Mouse (Mus musculus): ENCODE measurements at regions not wholly inside any gene's neighbourhood (a gene's known extent, or its start where the extent isn't known, plus 50 kb on each side); places are given as distances from the start of the nearest gene placed in this dataset.

DNA sequence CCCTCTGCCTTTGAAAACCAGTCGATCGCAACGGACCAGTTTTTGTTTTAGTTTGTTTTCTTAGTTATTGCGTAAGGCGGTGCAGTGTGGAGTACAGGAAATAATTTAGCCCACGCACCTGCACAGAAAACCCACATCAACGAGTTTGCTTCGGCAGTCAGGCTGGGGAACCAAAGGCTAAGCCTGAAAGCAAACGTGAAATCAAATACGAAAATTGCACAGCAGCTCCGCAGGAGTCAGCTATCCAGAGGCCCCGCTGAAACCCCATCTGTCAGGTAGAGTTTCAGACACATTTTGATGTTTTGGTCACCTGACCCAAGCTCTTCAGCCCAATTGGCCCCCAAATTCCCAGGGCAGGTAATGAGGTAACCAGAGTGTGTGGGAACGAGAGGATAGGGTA lies 435.6 kb upstream of the Atp11b start:
- DNase-seq (ENCODE audit: low read depth), result peak; percentile 28

DNA sequence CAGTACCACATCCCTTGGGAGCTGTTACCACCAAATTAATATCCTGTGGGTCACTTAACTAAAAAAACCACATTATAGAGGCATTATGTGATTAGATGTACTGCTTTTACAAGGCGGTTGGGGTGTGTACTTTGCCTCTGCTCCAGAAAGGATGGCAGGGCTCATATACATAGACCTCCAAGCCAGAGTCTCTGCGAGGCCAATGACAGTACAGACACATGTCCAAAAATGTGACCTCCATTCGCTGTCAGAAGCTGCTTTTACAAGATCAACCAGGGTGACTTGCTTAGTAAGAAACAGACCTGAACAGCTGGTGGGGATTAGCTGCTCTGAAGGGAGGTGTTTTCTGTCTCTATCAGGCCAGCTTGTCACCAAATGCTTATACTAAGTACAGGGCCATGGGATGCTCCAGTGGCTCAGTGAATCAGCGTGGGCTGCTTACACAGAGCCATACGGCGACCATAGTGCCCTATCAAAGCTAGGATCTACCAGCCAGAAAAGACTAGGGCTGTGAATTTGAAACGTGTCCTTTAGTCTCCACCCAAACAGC lies 433.0 kb upstream of the Atp11b start:
- DNase-seq (ENCODE audit: low read depth), result no peak

DNA sequence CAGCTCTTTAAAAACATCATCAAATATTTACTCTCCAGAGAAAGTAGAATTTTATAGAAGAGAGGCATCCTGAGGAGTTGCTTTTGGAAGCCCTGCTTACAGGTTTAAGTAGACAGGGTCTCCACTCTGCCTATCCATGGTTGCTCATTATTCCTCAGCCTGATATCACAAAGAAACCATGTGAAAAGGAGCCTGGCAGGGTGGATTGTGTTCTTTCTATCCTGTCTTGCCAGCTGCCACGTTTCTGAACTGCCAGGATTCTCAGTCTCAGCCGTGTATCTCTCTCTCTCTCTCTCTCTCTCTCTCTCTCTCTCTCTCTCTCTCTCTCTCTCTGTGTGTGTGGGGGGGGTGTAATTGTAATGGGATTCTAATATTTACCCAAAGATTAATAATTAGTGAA lies 431.9 kb upstream of the Atp11b start:
- DNase-seq (ENCODE audit: low read depth), result no peak

DNA sequence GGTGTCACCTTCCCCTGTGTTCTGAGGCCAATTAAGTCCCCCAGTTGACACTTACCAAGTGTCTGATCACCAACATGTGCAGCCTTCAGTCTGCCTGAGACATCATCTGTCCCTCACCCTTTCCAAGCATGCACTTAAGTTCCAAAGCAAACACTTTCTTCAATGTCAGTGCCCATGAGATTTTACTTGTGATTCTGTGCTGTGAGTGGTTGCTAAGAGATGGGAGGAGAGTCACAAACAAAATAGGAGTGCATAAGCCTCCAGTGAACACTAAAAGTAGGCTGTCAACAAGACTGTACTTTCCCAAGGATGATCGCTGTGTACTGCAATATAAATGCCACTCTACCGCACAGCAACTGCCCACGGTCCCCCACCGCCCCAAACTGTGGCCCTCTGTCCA lies 431.0 kb upstream of the Atp11b start:
- DNase-seq (ENCODE audit: low read depth), result no peak

DNA sequence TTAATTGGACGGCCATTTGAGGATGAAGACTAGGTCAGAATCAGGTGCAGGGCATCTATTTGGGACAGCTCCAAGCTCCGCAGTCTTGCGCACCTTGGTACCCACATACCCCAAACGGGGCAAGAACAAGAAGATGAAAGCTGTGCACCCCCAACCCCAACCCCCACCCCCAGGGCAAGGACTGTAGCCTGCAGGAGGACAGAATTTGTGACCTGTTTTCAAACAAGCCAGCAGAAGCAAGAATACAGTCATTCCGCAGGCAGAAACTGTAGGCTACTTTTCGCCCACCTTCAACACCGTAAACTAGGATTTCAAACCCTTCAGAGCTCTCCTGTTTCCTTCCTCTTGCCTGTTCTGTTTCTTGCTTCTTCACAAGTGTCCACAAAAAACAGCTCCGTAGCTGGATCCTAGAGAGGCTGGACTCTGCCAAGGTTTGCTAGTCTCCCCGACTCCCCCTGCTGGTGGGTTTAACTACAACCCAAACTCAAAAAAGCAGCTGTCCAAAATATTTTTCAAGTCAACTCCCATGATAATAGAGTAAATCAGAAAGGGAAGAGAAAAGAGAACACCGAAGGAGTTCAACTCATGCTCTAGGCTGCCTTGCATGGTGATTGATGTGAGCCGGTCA lies 430.3 kb upstream of the Atp11b start:
- DNase-seq (ENCODE audit: low read depth), result no peak

DNA sequence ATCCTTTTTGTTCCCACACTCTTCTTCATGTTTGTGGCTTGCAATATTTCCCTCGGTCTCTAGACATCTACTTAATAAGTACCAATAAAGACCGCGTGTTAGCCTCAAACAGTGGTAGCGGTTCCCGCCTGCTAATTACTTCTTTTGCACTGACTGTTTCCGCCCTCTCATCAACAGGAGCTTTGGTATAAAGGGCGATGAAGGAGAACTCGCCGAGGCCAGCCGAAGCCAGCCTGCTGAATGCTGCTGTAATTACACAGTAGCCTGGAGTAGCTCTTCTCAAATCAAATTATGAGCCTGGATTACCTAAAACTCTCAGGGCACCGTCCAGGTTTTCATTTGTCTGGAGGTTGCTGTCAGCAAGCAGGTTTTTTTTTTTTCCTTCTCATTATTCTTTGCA lies 429.7 kb upstream of the Atp11b start:
- DNase-seq (ENCODE audit: low read depth), result no peak

DNA sequence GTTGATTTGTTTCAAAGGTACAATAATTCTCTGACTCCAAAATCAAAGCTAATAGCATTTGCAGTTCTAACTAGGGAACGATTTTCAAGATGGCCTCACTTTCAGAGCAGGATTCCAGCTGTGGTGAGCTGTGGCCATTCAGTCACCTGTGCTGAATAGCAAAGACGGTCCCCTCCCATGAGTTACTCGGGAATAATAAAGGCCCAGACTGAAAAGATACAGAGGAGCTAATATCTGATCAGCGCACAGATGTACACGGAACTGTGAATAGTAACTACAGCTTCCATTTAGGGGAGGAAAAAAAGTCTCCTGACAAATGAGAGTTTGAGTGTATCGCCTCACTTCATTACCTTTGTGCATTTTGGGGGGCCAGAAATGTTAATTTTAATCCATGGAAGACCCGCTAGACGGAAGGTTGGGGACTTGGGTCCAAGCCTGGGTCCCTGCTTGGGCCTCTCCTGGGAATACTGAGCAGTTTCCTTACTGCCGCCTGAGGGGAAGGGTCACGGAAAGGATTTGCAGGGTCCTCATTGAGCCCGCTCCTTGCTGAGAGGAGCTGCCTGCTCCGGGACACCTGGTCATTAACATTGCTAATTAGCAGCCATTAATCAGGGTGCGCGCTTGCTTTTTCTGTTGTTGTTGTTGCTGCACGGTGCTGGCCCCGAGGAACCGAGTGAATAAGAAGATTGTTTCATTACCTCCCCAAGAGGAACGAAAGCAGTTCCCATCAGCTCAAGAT lies 421.2 kb upstream of the Atp11b start:
- no peak for DNase-seq (ENCODE audit: low read depth)

DNA sequence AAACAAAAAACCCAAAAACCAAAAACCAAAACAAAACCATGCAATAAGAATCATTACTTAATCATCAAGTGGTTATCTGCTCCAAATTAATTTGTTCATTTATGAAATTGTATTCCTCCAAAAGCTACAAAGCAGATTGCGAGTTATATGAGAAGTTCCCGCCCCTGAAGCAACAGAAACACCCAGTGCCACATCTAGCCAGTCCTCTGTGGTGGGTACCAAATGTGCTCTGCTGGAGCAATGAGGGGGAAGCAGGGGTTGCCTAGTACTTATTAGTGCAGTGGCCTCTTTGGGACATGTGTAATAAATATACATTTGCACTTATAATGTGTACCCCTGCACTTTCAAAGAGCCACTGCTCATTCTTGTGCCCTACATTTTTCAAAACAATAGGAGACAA lies 419.9 kb upstream of the Atp11b start:
- no peak for DNase-seq (ENCODE audit: low read depth)

DNA sequence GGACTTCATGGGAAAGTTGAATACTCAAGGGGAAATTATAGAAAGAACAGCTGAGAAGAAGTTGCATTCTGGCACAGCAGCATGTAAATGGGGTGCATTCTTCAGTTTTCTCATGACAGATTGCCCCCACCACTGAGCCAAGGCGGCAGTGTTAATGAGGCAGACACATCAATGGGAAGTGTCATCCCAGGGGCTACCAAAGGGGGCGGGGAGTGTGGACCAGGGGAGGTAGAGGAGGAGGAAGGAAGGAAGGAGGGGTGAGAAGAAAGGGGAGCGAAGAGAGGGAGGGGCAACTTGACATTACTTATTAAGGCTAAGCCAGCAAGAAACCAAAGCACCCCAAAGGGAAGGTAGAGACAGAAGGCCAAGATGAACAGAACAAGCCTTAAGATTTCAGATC lies 419.4 kb upstream of the Atp11b start:
- DNase-seq (ENCODE audit: low read depth), result no peak

DNA sequence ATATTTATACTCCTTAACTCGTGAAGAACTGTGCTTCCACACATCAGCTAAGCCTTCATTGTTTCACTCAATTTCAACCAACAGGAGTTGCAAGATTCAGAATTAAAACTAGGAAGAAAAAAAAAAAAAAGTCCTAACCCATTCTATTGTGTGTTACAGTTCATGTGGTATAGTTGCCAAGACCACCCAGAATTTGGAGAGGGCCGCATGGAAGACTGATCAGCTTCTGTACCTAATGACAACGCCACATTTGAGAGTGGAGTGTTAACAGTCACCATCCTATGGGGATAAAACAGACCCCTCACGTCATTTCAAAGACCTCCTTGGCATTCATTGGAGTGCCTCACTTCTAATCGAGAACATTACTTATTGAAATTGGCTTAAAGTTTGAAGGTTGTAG lies 418.1 kb upstream of the Atp11b start:
- DNase-seq (ENCODE audit: low read depth), result no peak

DNA sequence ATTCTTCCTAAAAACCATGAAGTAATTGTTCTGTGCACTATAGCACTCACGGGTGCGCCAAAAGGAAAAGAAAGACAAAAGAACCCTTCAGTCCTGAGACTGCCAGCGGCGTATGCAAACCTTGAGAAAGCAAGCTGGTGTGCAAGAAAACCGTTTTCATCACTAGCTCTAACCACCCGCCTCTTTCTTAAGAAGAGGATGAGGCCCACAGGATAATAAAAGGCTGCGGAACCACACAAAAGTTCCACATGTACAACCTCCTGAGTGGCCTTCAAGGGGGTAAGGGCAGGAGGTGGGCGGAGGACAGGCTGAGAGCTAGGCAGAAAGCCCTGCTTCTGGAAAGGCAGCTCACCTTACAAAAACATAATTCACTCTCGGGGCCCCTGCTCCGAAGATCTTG lies 413.4 kb upstream of the Atp11b start:
- no peak for DNase-seq (ENCODE audit: low read depth)

DNA sequence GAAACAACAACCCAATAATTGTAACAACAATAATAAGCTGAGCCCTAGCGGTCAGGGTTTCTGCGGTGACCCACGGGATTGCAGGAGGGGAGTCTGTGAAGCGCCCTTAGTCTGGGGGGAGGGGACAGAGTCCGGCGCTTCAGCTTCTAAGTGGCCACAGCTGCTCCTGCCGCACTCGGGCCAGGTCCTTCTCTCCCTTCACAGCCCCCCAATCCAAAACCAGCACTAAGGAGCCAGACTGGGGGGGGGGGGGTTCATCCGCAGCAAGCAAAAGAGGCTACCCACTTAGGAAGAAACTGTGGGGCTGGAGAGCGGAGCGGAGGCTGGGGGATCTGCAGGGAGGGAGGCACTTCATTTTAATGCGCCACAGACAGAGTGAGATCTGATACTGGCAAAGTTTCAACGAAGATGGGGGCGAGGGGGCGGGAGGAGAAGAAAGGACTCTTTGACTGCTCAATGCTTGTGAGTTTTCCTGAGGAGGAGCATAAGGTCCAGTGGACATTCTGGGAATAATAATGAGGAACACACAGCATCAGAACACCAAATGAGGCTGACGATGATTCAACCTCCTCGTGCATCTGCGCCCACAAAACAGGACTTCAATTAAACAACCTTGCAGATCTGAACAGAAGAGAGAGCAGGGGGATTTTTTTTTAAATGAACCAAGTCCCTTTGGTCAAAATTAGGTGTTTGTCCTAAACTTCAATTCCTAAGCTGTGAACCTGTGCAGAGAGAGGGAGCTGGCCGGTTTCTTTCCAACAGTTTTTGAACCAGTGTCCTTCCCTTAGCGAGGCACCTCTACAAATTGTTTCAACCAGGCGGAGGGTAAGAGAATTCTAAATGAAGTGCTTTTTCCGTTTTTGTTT lies 412.7 kb upstream of the Atp11b start:
- no peak for DNase-seq (ENCODE audit: low read depth)

DNA sequence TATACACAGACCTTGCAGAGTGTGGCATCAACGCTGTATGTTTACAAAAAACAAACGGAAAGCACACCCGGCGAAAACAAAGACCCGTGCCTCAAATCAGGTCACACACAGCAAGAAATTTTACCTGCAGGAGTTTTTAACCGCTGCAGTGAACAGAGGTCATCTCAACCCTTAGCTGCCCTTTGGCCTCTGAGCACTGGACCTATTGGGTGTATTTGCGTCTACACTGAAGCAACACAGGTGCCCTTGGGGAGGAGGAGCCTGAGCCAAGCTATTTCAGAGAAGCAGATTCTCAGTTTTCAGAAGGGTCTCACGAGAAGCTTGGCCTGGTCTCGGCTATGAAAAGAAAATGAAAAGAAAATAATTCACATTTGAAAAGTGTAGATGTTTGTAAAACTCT lies 412.1 kb upstream of the Atp11b start:
- DNase-seq (ENCODE audit: low read depth), result no peak

DNA sequence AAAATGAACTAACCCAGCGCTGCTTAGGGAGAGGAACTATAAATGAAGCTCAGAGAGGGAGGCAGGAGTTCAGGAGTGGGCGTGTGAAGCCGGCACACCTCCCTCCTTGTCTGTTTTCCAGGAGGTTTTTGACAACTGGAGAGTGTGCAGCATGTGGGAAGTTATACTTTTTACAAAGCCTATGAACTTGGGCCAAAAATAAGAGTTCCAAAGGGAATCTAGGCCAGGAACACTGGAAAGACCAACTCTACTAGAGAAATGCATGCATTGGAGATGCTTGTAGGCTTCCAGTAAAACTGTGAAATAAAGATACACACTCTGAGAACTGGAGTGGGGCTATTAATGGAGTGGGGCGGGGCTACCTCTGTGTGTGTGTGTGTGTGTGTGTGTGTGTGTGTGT lies 411.3 kb upstream of the Atp11b start:
- DNase-seq (ENCODE audit: low read depth), result no peak

DNA sequence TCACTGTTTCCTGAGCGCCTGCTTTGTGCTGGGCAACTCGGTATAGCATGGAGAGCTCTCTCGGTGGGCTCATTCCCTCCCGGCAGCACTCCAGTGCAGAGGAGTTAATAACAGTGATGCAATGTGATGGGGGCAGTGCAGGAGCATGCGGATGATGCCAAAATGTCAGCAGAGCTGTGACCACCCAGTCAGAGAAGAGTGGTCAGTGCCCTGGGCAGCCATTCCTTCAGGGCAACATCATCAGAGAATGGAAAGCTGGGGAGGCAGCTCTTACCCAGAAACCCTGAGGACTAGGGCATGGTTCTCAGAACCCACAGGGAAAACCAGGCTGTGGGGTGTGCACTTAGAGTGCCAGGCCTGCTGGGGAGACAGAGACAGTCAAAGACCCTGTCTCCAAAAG lies 410.0 kb upstream of the Atp11b start:
- DNase-seq (ENCODE audit: low read depth), result no peak

DNA sequence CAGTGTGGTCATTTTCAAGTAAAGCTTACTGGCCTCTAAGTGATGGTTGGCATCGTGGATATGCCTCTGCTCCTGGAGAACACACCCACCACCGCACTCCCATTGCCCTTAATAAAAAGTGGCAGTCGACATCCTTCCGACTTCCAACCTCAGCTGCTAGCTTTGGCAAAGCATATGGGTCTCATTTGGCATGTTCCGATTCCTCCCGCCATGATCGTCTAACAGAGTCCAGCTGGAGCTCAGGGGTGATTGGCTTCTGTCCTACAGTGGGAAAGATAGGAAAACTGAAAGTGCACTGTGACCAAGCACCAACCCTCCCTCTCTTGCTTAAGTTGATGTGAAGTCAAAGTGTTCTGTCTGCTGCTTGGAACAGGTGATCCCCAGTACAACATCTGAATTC lies 404.8 kb upstream of the Atp11b start:
- DNase-seq (ENCODE audit: low read depth), result no peak

DNA sequence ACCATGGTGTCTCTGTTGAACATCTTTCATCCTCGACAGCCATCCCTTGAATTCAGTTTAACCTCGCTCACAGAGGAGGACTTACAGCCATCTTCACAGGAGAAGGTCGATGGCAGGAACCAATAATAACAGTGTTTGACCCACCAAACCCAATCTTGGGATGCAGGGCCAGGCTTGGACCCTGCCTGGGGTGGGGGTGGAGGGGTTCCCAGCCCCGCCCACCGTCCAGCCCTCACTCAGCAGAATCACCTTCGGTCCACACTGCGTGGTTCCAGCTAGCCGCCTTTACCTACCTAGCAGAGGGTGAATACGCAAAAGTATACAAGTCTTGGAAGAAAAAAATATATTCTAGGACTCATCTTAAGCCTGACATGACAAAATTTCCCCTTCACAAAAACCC lies 400.5 kb upstream of the Atp11b start:
- no peak for DNase-seq (ENCODE audit: low read depth)

DNA sequence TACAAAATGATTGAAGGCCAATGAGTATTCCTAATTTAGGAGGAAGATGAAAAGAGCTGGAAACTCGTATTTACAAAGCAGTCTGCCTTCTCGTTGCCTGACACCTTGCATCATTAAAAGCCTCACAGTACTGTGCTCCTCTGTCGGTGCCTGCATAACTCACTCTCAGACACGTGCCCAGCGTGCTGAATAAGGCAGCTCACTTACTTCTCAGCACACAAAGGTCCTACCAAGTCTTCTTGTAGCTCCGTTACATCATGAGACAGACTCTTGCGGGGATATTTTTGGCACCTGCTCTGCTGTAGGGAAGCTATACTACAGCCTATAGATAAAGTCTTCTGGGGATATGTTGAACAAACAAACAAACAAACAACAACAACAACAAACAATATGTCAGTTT lies 400.0 kb upstream of the Atp11b start:
- no peak for DNase-seq (ENCODE audit: low read depth)

DNA sequence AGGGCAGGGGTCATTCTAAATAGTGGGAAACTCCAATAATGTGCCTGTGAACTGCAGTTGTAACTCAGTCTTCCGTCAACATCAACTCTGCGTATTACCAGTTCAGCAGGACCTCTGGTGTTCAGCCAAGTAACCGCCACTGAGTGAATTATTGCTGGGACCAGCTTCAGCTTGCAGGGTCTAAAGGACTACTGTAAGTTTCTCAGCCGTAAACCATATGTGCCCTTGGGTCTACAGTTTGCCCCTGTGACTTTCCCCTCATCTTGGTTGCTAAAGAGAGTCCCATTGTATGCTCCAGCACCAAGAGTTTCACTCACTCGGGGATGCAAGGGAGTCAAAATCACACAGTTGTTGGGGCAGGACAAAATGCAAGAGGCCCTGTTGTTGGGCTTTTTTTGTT lies 399.6 kb upstream of the Atp11b start:
- DNase-seq (ENCODE audit: low read depth), result no peak

DNA sequence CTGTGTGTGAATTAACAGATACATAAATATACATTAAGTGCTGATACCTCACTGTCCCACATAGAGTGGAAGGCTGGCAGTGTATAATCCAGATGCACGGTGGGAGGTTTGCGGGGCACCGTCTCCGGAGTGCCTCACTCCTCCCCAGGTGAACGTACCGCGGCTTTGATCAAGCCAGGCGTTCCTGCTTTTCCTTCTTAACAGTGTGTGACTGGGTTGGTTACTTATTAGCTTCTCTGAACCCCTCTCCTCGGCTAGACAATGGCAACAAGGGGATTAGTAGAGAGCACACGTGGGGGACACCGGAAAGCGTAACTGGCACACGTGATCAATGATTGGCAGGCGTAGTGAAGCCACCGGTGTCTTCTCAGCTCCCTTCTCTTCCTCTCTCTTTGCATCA lies 396.8 kb upstream of the Atp11b start:
- no peak for DNase-seq (ENCODE audit: low read depth)

DNA sequence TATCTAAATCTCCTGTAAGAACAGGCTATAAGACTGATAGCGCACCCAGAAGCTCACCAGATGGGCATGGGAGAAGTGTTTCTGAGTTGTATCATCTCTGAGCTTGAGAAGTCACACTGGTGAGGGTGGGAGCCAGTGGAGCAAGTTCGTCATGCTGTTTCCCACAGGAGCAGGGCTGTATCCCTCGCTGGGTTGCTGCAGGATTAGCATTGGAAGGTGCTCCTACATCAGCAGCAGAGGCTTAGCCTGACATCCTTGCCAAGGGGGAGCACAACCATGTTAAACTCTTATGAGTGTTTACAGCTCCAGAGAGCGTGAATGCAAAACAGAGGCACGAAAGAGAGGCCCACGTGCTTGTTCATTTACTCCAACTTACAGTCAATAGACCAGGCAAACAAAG lies 395.4 kb upstream of the Atp11b start:
- no peak for DNase-seq (ENCODE audit: low read depth)

DNA sequence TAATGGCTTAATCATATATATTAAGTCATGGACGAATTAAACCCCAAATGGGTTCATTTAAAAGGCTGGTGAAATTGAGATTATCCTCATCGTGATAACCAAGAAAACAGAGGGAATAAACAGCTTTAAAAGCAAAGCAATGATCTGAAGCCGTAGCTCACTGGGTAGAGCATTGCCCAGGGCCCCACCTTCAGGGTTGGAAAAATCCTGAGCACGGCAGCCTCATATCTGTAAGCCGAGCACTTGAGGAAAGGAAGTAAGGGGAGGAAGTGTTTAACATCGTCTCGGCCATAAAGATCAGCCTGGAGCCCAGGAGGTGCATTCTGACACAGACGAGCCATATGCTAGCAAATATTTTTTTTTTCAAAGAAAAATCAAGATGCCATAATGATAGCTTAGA lies 394.6 kb upstream of the Atp11b start:
- DNase-seq (ENCODE audit: low read depth), result no peak

DNA sequence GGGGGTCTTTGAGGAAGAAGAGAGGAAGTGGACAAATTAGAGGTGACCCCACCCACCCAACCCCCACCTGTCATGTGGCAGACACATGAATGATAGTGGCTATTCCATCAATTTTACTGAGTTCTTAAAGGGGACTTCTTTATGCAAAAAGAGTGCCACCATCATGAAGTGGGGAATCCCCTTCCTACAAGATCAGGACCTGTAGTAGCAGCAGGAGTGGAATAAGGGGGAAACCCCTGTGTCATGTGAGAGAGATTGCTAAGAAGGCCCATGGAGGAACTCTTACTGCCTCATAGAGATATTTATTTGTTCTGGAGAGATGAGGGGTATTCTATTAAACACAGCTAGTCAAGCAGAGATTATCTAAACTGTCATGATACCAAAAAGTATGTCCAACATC lies 393.4 kb upstream of the Atp11b start:
- DNase-seq (ENCODE audit: low read depth), result no peak

Data from gonadal fat pad, adult 2 months (tissue).